Mouse (Mus musculus): ENCODE results near the gene Akap6. TPM values are rescaled to one million over a fixed set of nuclear protein-coding genes. Genes with fewer than 3 reads are reported as not detected.

Gene Akap6
- total RNA-seq, 1 experiment from 2014 or later: 3.0 TPM

DNA sequence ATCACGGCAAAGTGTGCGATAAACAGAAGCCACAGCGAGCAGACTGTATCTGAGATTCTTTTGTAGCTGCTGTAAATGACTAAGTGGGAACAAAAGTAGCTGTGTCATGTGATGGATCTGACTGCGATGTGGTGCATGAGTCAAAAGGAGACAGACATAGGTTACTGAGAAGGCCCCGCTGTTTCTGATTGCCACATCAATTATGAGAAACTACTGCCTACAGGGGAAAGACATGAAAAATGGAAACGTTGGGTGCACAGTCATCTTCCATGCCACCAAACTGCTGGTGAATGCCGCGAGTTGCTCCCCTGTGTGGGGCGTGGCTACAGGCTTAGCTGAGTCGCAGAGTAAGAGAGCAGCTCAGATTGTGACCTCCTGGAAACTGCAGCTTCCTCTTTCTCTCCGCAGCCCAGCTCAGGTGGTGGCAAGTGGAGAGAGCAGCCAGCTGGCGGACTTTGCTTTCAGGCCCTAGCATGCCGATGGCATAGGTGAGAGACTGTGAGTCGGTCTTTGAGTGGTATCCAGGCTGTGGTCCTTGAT is 83.8 kb downstream of the Akap6 start:
- DNase-seq: peak; percentile 31

DNA sequence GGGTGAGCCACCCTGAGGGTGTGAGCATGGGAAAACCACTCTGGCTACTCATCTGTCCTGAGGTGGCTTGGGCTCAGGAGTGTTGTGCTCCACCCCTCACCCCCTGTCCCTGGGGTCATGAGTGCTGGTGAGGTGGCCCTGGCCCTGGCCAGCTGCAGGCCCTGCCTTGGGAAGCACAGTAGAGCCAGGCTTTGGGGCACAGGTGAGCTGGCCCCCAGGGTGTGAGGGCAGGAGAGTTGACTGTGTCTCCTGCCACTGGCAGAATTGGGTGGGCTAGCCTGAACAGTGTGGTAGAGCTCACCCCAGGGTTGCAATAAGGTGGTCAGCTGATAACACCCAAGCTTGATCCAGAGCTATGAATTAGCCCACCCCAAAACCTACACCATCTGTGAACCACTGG is 86.0 kb downstream of the Akap6 start:
- DNase-seq: no peak

DNA sequence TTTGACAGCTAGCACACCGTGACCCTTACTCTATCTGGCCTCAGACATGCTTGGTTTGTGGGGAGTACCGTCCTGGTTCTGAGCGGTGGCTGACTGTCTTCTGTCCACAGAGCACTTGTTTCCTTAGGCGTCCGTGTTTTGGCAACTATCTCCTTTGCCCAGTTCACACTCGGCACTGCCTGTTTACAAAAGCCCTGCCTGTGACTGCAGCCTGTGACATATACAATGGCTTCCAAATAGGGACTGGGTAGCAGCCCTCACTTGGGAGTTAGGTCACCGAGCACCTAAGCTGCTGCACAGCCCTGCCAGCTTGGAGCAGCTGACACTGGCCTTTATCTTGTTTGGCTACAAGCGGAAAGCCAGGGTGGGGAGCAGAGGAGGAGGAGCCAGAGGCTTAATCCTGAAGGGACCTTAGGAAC is 91.2 kb downstream of the Akap6 start:
- no peak for DNase-seq

DNA sequence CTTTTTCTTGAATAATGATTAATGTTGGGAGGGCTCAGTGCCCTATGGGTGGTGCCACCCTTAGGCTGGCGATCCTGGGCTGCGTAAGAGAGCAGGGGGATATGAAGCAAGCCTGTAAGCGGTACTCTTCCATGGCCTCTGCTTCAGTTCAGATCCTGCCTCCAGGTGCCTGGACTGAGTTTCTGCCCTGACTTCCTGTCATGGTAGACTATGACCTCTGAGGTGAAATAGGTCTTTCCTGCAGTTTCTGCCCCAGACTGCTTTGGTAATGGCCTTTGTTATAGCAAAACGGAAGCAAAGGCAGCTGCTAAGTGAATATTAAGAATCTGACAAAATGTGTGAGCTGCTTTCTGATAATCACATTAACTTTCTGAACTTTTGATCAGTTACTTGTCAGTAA is 94.9 kb downstream of the Akap6 start:
- DNase-seq: no peak

DNA sequence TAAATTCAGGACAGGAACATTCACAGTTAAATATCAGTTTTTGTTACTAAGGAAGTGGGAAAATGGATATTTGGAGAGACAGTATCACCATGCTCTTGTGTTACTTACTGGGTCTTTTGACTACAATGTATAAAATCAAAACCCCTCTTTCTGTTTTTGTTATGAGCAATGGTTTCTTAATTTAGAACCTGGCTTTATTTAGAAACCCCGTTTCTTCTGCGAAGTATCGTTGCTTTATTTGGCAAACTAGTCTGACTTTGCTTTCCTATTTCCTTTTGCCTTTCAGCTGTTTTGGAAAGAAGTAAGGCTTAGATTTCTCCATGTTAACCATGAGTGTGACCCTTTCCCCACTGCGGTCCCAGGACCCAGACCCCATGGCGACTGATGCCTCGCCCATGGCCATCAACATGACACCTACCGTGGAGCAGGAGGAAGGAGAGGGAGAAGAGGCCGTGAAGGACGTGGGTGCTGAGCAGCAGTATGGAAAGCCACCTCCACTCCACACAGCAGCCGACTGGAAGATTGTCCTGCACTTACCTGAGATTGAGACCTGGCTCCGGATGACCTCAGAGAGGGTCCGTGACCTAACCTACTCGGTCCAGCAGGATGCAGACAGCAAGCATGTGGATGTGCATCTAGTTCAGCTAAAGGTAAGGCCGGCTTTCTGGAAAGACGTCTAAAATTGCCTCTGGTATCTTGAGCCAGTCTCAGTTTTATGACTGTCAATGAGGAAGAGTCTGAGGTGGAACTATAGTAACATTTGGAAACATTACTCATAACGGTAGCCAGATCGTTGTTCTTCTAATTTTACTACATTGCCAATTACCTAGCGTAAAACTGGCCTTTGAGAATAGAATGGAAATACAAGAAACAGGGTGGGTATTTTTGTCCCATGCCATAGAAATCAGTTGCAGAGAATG is 96.6 kb downstream of the Akap6 start:
- no peak for DNase-seq

DNA sequence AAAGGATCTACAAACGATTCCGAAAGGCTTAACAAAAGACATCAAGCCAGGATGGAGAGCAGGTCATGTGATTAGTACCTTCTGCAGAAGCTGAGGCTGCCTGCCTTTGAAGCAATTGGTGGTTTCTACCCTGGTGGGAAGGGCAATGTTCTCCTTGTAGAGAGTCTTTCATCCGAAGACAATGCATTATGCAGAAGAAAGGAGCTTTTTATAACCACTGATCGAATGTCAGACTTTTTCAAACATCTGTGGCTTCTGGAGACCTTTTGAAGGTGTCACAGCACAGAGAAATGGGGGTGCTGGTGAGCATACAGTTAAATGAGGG is 97.2 kb downstream of the Akap6 start:
- no peak for DNase-seq

DNA sequence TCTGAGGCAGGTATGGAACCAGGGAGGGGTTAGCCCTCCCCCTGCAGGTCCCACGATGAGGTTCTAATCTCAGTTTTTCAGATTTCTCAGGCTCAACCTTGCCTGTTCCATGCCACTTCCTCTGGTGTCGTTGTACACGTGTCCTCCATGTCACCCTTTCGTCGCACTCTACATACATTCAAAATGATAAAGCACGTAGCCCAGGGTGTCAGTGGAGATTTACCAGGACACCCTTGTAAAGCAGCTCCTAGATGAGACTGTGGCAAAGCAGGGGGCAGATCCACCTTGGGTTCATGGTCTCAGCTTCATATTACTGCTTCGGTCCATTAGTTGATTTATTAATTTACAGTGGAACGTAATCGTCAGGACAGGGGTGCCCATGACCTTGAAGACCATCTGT is 100.5 kb downstream of the Akap6 start:
- no peak for DNase-seq

DNA sequence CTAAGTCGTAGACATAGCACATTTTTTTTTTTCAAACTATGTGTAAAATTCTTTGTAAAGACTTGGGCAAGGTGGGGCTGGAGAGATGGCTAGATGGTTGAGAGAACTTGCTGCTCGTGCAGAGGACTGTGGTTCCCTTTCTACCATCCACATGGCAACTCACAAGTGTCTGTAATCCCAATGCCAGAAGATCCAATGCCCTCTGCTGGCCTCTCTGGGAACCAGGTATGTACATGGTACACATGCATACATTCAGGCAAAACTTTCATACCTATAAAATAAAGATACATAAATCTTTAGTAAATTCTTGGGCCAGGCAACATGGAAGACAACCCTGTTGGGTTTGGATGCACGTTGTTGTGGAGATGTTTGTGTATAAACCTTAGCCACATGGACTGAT is 107.1 kb downstream of the Akap6 start:
- no peak for DNase-seq

DNA sequence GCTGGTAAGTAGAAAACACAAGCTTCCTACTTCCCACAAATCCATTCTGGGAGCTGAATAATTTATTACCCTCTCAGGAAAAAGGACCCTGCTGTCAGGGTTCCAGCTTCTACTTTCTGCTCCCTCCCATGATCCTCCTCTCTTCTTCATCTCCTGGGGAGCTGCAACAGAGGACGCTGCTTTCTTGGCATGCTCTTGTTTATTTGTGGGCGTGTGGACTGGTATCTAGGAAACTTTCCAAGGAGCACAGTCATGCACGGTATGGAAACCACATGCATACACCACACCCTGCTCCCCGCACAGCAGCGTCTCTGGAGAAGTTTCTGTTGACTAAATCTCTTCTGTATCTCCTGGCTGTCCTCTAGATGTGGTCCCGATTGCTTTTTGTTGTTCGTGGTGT is 119.4 kb downstream of the Akap6 start:
- no peak for DNase-seq

DNA sequence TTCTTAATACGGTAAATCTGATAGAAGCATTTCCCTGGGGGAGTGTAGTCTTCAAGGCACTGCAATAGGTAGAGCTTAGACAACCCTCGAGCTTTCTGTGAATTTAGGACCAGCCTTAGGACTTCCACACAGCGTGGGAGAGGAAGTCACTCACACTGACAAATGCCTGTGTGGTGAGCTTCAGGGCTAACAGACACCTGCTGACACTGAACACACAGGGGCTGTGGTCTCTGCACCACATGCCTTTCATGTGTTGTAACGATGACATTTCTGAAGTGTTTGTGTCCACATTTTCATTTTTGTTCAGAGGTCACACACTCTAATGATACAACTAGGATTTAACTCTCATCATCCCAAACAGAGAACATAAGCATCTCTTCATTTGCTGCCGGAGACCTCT is 125.6 kb downstream of the Akap6 start:
- no peak for DNase-seq

DNA sequence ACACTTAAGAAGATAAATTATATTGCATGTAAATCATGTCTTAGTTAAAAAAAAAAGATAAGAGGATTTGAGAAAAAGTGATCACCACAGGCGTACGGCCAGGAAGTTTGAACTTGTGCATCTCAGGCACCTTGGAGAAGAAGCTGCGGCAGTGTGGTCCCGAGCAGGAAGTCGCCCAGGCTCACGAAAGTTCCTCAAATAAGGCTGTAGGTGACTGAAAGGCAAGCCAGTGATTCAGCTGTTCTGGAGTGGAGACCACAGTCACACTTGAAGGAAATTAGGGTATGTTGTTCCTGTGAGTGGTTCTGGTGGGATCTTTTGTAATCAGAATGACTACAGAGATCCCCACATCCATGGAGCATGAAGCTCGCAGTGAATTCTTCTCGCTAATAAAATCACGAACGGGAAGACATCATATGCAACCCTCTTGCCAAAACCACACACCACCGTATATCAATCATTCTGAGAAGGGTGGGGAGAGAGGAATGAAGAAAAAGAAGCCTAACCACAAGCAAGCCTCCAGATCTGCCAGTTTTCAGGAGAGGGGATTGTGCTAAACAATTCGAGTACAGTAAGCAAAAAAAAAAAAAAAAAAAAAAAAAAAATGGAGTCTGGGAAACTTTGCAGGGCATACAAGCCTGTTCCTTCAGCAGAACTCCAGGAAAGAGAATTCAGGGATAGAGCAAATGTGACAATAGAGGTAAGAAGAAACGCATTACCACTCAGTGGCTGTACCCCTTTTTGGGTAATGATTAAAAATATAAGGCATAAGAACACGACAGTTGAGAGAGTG is 130.0 kb downstream of the Akap6 start:
- DNase-seq: no peak

DNA sequence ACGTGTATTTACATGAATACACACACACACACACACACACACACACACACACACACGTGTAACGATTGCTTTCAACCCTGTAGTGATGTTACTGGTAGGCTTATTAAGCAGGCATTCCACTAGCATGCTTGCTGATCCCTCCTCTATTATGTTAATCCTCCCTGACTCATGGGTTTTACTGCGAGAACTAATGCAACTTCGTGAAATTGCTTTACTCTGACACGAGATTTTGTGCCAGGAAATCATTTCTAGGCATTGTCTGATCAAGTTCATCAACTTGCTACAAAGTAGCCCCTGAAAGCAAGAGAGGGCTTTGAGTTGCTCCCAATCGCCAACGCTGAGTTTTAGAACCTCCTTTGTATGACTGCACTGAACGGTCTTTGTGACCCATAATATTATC is 132.6 kb downstream of the Akap6 start:
- DNase-seq: no peak

DNA sequence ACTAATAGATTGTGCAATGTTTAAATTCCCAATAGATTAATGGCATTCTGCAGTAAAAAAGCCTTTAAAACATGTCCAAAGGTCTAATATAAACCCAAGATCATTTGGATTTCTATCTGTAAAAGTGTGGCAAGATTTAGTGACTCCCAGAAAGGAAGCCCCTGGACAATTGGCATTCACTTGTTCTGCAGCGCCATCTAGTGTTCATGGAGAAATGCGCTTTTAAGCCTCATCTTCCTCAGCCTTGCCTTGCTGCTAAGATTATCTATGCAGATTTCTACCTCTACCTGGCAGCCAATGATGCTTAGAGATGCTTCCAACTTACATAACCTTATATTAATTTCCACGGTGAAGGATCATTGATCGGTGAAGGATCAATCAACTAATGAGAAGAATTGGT is 133.0 kb downstream of the Akap6 start:
- DNase-seq: peak; percentile 45

DNA sequence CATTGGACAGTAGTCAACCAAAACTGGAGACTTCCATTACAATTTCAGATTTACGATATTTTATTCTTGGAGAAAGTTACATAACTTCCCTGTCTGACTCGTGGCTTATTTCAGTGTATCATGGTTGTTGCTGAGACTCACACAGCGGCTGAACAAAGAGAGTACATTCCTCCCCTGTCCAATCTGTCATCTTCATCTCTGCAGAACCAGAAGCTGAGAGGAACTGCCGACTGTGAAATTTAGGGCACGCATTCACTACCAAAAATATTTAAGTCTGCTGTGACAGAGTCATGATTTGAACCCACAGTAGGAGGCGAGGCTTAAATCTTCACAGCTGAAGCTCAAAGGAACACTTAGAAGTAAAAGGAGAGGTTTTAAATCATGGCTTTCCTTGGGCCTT is 134.0 kb downstream of the Akap6 start:
- DNase-seq: no peak

DNA sequence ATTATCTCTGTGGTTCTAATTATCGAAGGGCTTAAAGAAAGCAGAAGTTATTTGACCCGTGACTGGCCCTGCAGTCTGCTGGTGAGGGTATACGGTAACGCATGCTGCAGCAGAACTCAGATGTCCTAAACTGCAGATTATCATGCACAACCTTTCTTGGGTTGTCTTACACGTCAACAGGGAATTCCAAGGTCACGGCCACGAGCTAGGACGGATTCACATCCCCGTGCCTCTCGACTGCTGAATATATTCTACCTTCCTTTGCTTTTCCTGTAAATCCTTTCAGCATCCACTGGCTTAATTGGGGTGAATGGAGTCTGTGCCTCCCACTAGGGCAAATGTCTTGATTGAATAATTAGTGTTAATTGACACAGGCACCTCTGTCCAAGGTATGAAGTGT is 134.9 kb downstream of the Akap6 start:
- DNase-seq: no peak

DNA sequence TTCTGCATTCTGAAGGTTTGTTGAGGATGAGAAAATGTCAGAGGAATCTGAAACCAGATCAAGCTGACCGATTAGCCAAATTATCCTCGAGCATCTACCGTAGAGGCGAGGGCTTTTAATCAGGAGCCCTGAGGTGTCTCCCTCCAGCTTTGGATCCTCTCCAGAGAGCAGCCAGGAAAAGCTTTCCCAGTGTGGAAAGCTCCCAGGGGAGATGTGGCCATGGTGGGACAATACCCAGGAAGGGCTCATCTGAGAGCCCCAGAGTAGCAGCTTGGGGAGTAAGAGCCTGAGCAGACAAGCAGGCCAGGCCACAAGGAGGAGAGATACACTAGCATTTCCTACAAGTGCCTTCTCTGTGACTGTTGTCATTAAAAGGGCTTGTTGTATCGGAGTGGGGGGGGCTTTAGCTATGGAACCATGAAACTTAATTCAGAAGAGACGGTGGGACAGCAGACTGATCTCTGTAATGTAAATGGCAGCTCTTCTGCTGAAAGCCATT is 135.6 kb downstream of the Akap6 start:
- DNase-seq: no peak

DNA sequence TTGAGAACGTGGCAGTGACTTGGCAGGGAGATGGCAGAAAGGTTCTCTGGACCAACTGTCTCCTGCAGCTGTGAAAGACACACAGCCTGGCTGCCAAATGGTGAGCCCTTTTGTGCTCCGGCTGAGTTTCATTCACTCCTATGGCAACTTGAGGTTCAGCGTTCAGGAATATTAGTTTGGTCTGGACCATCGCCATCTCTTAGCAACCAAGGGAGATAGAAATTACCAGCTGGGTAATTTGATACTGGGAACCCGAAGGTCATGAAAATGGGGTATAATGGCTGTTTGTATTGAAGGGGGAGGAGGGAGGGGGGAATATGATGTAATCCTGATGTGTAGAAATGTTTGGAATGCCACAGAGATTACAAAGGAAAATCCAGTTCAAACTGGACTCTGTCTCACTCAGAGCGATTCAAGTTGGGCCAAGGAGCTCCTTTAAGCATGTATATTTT is 136.1 kb downstream of the Akap6 start:
- no peak for DNase-seq

DNA sequence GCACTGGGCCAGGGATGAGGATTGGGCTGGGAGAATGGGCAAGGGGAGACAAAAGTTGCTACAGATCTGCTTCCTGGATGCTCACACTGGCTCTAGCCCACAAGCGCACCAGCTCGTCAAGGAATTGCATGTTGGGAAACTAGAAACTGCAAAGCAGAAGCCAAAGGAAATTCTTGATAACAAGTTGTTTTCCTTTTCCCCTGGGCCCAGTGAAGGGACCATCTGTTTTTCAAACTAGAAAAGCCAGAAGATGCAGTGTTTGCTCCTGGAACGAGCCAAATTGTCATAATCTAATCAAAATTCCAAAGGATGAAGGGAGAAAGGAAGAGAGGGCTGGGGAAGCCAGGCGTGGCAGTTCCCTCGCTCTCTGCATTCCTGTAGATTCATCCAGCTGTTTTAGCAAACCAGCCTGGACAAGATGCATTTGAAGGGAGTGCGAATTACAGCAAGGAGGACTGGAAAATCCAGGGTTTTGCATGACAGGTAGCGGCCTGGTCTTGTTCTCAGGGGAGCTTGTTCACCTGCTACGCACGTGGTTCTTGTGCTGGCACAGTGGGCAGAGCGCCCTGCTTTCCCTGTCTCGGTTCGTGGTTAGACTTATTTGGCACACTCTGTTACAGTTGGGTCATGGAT is 136.8 kb downstream of the Akap6 start:
- DNase-seq: no peak

DNA sequence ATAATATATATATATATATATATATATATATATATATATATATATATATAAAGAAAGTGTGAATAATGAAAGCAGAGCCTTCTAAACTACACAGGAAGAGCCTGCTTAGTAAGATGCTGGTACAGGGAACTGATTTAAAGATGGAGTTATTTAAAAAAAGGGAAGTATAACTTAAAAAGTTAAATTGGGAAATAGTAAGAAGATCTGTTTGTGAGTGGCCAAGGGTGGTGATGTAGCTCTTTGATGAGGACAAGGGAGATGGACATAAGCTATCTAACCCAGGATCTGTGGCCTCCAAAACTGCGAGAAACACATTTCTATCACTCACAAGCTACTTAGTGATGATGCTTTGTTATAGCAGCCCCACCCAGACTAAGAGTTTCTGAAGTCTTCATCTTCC is 146.8 kb downstream of the Akap6 start:
- DNase-seq: no peak

DNA sequence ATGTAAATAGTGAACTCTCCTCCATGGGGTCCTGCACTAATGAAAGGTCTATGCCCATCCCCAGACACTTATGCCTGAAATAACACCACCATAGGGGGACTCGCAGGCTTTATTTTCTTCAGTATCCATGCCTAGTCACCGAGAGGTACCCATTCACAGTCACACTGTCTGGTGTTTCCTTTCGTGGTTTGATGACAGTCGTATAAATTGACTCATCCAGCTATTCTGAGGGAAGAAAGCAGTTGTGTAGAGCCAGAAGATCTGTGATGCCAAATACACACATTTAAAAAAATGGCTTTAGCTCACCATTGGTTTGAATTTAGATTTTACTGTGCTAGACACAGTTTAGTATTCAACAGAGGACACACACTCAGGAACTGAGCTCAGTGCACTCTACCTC is 147.8 kb downstream of the Akap6 start:
- no peak for DNase-seq

DNA sequence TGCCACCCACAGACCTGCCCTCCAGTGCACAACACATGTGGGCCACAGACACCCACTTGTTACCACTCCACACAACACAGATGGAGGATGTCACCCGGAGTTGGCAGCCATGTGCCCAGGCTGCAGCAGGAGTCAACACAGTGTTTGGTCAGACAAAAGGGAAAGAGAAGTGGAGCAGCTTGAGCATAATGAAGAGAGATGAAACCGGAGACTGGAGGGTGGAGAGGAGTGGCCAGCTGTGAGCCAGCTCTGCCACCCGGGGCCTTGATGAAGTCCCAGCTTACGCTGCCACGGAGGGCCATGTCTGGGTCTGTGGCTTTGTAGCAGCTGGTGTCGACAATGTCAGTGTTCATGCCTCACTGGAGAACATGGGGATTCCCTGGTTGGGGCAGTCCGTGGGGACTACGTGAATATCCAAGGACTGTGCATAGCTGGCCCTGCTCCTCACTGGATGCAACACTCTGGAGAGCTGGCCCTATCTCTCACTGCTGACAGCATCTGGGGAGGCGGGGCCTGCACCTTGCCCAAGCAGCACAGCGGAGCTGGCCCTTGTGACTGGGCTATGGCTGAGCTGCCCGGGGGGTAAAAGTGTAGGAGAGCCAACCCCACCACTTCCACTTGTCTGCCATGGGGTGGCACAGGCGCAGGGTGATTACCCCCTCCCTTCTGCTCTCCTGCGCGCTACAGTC is 148.8 kb downstream of the Akap6 start:
- DNase-seq: peak; percentile 40

DNA sequence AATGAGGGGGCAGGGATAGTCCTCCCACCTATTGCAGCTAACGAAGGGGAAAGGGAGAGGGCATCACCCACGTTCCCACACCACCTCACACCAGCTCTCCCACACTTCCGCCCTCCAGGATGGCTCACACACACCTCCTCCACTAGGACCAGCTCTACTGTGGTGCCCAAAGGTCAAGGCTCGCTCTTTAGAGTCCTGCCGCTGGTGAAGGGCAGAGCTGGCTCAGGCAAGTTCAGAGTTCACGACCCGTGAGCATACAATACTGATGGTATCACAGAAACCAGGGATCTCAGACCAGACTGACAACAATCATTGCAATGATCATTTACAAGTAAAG is 149.3 kb downstream of the Akap6 start:
- no peak for DNase-seq
